Mouse (Mus musculus) kidney, adult 18-20 months (tissue): ENCODE measurements around the gene Gnao1.

Experiments
- DNase-seq: peaks from one replicate; pipeline ENCODE4 v3.0.0; 2021

Gene Gnao1

DNA sequence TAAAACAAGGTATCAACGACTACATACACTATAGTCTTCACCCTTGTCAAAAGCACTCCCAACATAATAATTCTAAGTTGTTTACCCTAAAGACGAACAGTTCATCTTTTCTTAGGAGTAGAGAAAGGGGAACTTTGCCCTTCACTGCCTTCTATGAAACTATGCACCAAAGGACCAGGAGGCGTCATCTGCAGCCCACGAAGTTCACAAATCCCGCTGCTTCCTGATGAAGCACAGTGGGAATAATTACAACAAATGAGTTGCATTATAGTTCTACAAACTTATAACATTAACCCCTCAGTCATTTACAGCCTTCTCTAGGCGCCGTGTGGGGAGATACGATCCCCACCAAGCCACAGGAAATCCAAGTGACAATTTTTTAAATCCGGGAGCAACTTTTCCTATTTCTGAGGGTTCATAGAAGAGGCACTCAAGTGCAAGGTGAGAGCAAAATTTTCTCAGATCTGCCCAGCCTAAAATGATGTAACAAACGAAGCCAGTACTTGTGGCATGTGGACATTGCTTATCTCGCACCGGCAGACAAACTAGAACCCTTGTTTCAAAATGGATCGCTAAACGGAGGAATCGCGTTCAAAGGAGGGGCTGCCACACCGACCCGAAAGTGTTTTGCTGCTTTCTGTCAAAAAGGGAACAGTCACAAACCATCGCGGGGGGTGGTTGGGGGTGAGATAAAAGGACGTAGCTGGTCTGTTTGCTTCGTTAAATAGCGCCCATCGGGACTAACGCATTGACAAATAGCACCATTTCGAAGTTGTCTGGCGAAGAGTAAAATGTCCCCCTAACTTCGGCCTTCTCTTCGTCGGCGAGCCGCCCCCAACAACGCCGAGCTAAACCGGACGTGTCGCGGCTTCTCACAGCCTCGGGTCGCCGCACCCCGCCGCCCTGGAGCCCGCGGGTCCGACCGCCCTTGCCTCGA lies 201.6 kb downstream of the Gnao1 start:
- peak; percentile 10 for DNase-seq

DNA sequence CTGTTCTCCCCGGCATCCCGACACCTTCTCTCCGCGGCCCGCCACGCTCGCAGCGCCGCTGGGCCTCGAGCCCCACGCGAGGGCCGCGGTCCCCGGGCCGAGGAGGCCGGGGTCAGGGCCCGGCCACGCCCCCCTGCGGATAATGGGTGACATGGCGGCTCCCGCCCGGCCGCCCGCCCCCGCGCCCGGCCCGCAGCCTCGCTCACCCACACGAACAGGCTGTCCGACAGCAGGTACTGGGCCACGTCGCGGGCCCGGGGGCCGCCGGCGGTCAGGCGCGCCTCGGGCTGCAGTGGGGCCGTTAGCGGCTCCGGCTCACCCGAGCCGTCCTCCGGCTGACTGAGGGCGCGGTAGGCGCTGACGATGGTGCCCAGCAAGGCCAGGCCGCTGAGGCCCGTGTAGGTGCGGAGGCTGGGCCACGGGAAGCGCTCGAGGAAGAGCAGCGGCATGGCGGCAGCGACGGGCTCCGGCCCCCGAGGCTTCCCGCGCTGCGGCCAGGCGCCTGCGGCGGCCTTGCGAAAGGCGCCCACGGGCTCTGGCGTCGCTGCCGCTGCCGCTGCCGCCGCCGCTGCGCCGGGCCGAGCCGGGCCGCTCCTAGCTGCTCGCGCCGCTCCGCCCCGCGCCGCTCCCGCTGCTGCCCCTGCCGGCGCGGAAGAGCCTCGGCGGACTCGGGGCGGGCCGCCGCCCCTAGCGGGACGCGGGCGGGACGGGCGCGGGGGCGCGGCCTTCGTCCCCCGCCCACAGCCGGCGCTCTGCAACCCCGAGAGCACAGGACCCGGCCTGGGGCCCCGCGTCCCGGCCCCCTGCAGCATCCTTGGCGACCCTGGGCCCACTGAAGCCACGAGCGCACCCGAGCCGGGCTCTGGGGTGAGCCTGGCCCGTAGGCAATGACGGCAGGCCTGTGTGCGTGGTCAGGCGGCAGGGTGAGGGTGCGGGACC lies 202.5 kb downstream of the Gnao1 start, which contains the start of gene Amfr:
Gene Amfr (minus strand): TSS at position 830 of the 939 bp plus-strand sequence.
- DNase-seq, result peak; percentile 82

DNA sequence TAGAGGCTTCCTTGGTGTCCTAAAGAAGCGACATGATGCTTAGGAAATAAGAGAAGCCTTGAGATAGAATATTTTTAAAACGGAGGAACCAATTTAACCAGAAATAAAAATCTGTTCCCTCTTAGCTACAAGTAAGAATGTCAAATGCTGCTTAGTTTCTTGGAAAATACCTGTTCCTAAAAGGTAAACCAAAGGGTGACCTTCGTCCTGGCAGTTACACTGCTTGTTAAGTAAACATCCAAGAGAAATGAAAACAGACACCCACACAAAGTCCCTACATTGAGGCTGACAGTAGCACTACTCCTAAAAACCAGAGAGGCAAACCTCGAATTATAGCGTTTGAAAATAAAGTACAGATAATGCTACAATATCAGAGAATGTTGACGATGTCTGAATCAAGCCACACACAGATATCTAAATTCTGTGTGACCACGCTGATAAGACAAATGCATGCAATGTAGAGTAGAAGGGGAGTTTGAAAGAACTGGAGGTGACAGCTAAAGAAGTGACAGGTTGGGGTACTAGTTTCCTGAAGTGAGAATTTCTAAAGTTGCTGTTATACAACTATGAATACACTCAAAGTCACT lies 203.4 kb downstream of the Gnao1 start:
- DNase-seq, result no peak
